Mouse (Mus musculus) cerebellum, postnatal 25 days (tissue): Measurements from ENCODE around the gene Ttll8.

Source experiments
- DNase-seq, 2 experiments: peaks; one replicate each; pipeline ENCODE4 v3.0.0; 2021; ENCODE audit warnings: mixed read lengths in 2 of 2

Gene Ttll8

GRCm38 (mm10) chr15:88954368-88955072, at the start of gene Ttll8:
Gene Ttll8 (minus strand): TSS chr15:88954418.
- DNase-seq: peak; percentile 18 to 45

- DNase-seq: no peak
Observed at GRCm38 (mm10) chr15:89001245-89001644, 47.0 kb upstream of the Ttll8 start.

GRCm38 (mm10) chr15:89000367-89000766, 46.1 kb upstream of the Ttll8 start:
- DNase-seq: no peak

- peak in 1 of 2 experiments; percentile 18 for DNase-seq
Observed at GRCm38 (mm10) chr15:88999124-88999523, 44.9 kb upstream of the Ttll8 start.

- no peak for DNase-seq
Observed at GRCm38 (mm10) chr15:88998636-88999035, 44.4 kb upstream of the Ttll8 start.

- no peak for DNase-seq
Observed at GRCm38 (mm10) chr15:88989236-88989635, 35.0 kb upstream of the Ttll8 start.

- no peak for DNase-seq
Observed at GRCm38 (mm10) chr15:88982534-88983079, 28.4 kb upstream of the Ttll8 start, which contains the start of gene Mov10l1. Gene Mov10l1 (plus strand): TSS chr15:88982909.

GRCm38 (mm10) chr15:88979138-88979446, 24.9 kb upstream of the Ttll8 start:
- no peak for DNase-seq

- peak in 1 of 2 experiments; percentile 11 for DNase-seq
Observed at GRCm38 (mm10) chr15:88978281-88979137, 24.3 kb upstream of the Ttll8 start, which contains the start of gene Mlc1. Gene Mlc1 (minus strand): TSS chr15:88979007.

- DNase-seq: no peak
Observed at GRCm38 (mm10) chr15:88972300-88972699, 18.1 kb upstream of the Ttll8 start.

GRCm38 (mm10) chr15:88964070-88964578, 9.9 kb upstream of the Ttll8 start:
- DNase-seq: no peak

- DNase-seq: no peak
Observed at GRCm38 (mm10) chr15:88957522-88957921, 3.3 kb upstream of the Ttll8 start.

- DNase-seq: no peak
Observed at GRCm38 (mm10) chr15:88955342-88955741, 1.1 kb upstream of the Ttll8 start.

- DNase-seq: no peak
Observed at GRCm38 (mm10) chr15:88951246-88951645, 3.0 kb downstream of the Ttll8 start.

- no peak for DNase-seq
Observed at GRCm38 (mm10) chr15:88946851-88947250, 7.4 kb downstream of the Ttll8 start.

- no peak for DNase-seq
Observed at GRCm38 (mm10) chr15:88943896-88944551, 10.2 kb downstream of the Ttll8 start.

GRCm38 (mm10) chr15:88942783-88943182, 11.4 kb downstream of the Ttll8 start:
- DNase-seq: no peak

GRCm38 (mm10) chr15:88937291-88937650, 16.9 kb downstream of the Ttll8 start:
- DNase-seq: peak; percentile 24 to 44

- DNase-seq: peak in 1 of 2 experiments; percentile 25
Observed at GRCm38 (mm10) chr15:88936619-88937290, 17.5 kb downstream of the Ttll8 start.

- peak in 1 of 2 experiments; percentile 23 for DNase-seq
Observed at GRCm38 (mm10) chr15:88934141-88934540, 20.1 kb downstream of the Ttll8 start.

- DNase-seq: no peak
Observed at GRCm38 (mm10) chr15:88932667-88933066, 21.6 kb downstream of the Ttll8 start.

GRCm38 (mm10) chr15:88921992-88922310, 32.3 kb downstream of the Ttll8 start:
- DNase-seq: no peak
